Mouse (Mus musculus) MEL (cell line): ENCODE data around the gene Cd247. TPM values are rescaled to one million over a fixed set of nuclear protein-coding genes. Genes with fewer than 3 reads are reported as not detected.

Source experiments
- DNase-seq: peaks from one replicate; pipeline ENCODE4 v3.0.0; 2011; ENCODE audit warnings: low read depth, low spot score
- H3K27ac ChIP-seq: 2 replicates; pipeline ENCODE4 v1.5.1; 2012; ENCODE audit warnings: low read depth, mild to moderate bottlenecking, control low read depth, low read length, moderate library complexity; ENCODE audit not compliant: control insufficient read depth
- H3K27me3 ChIP-seq, 2 experiments: fragments of 150-350 bp in 1 of 2; sonication (generic) in 1 of 2; 2 replicates each; pipeline ENCODE4 v1.6.1; 2012; ENCODE audit warnings: low read length in 2 of 2, mild to moderate bottlenecking in 2 of 2, improper control_type of control experiment in 1 of 2, moderate library complexity in 1 of 2; ENCODE audit not compliant: insufficient read depth in 2 of 2, control insufficient read depth in 1 of 2
- H3K36me3 ChIP-seq, 2 experiments: 2 replicates each; pipeline ENCODE4 v1.6.1; 2012 to 2014; ENCODE audit warnings: low read length in 2 of 2, improper control_type of control experiment in 1 of 2, inconsistent platforms in 1 of 2, mild to moderate bottlenecking in 1 of 2; ENCODE audit not compliant: insufficient read depth in 2 of 2, control insufficient read depth in 1 of 2
- H3K4me1 ChIP-seq, 2 experiments: fragments of 150-350 bp in 1 of 2; sonication (generic) in 1 of 2; 2 replicates each; pipeline ENCODE4 v1.6.1; 2012; ENCODE audit warnings: low read length in 2 of 2, improper control_type of control experiment in 1 of 2, mild to moderate bottlenecking in 1 of 2; ENCODE audit not compliant: insufficient read depth in 2 of 2, control insufficient read depth in 1 of 2
- H3K4me3 ChIP-seq, 2 experiments: fragments of 150-350 bp in 1 of 2; sonication (generic) in 1 of 2; 2 replicates each; pipeline ENCODE4 v1.5.1; 2012; ENCODE audit warnings: low read depth in 2 of 2, low read length in 2 of 2, mild to moderate bottlenecking in 2 of 2, moderate library complexity in 2 of 2, control low read depth in 1 of 2, improper control_type of control experiment in 1 of 2; ENCODE audit not compliant: control insufficient read depth in 1 of 2, insufficient read depth in 1 of 2
- H3K79me2 ChIP-seq: 2 replicates; pipeline ENCODE4 v1.6.1; 2012; ENCODE audit warnings: mild to moderate bottlenecking, low read length, moderate library complexity; ENCODE audit not compliant: control insufficient read depth, poor library complexity, insufficient read depth
- H3K9ac ChIP-seq: 2 replicates; pipeline ENCODE4 v1.6.1; 2012; ENCODE audit warnings: low read depth, mild to moderate bottlenecking, control low read depth, low read length, moderate library complexity; ENCODE audit not compliant: control insufficient read depth, poor library complexity, severe bottlenecking
- H3K9me3 ChIP-seq: fragments of 150-350 bp; sonication (generic); replicated peaks from 2 replicates; pipeline ENCODE4 v1.6.1; 2012; ENCODE audit warnings: mild to moderate bottlenecking, low read length, improper control_type of control experiment, moderate library complexity; ENCODE audit not compliant: insufficient read depth
- BHLHE40 ChIP-seq: IDR thresholded peaks from 2 replicates; pipeline ENCODE4 v1.6.1; 2012; ENCODE audit warnings: low read depth, mild to moderate bottlenecking, inconsistent platforms, low read length, improper control_type of control experiment, borderline replicate concordance
- CHD2 ChIP-seq: IDR thresholded peaks from 2 replicates; pipeline ENCODE4 v1.6.1; 2011; ENCODE audit warnings: low read length, improper control_type of control experiment
- GABPA ChIP-seq: IDR thresholded peaks from 2 replicates; pipeline ENCODE4 v1.6.1; 2012; ENCODE audit warnings: low read depth, mild to moderate bottlenecking, inconsistent platforms, low read length, improper control_type of control experiment, moderate library complexity
- GATA1 ChIP-seq: IDR thresholded peaks from 2 replicates; pipeline ENCODE4 v1.6.1; 2011; ENCODE audit warnings: low read depth, low read length, improper control_type of control experiment
- KAT2A ChIP-seq: conservative IDR thresholded peaks from 2 replicates; pipeline ENCODE4 v1.6.1; 2012; ENCODE audit warnings: low read depth, low read length, improper control_type of control experiment, inconsistent platforms
- MAX ChIP-seq: IDR thresholded peaks from 2 replicates; pipeline ENCODE4 v1.6.1; 2011; ENCODE audit warnings: low read length, improper control_type of control experiment
- POLR2AphosphoS2 ChIP-seq: IDR thresholded peaks from 2 replicates; pipeline ENCODE4 v1.6.1; 2011; ENCODE audit warnings: low read length, improper control_type of control experiment
- POLR2AphosphoS5 ChIP-seq: IDR thresholded peaks from 2 replicates; pipeline ENCODE4 v1.6.1; 2012; ENCODE audit warnings: low read depth, borderline replicate concordance, mild to moderate bottlenecking, inconsistent platforms, low read length, moderate library complexity, mixed read lengths
- RAD21 ChIP-seq: IDR thresholded peaks from 2 replicates; pipeline ENCODE4 v1.6.1; 2011; ENCODE audit warnings: mild to moderate bottlenecking, low read depth, low read length, improper control_type of control experiment
- SIN3A ChIP-seq: IDR thresholded peaks from 2 replicates; pipeline ENCODE4 v1.6.1; 2012; ENCODE audit warnings: low read length, improper control_type of control experiment, inconsistent platforms
- TAL1 ChIP-seq: IDR thresholded peaks from 2 replicates; pipeline ENCODE4 v1.6.1; 2012; ENCODE audit warnings: mild to moderate bottlenecking, inconsistent platforms, low read length, moderate library complexity, mixed read lengths
- USF1 ChIP-seq: IDR thresholded peaks from 2 replicates; pipeline ENCODE4 v1.6.1; 2014; ENCODE audit warnings: low read depth, mild to moderate bottlenecking, inconsistent platforms, low read length, improper control_type of control experiment, moderate library complexity
- ZC3H11A ChIP-seq: IDR thresholded peaks from 2 replicates; pipeline ENCODE4 v1.6.1; 2012; ENCODE audit warnings: low read depth, mild to moderate bottlenecking, inconsistent platforms, low read length, improper control_type of control experiment
- ZKSCAN1 ChIP-seq: IDR thresholded peaks from 2 replicates; pipeline ENCODE4 v1.6.1; 2012; ENCODE audit warnings: low read depth, mild to moderate bottlenecking, inconsistent platforms, low read length, improper control_type of control experiment, moderate library complexity
- ZMIZ1 ChIP-seq: IDR thresholded peaks from 2 replicates; pipeline ENCODE4 v1.6.1; 2012; ENCODE audit warnings: low read depth, mild to moderate bottlenecking, inconsistent platforms, low read length, improper control_type of control experiment, moderate library complexity
- ZNF384 ChIP-seq: IDR thresholded peaks from 2 replicates; pipeline ENCODE4 v1.6.1; 2012; ENCODE audit warnings: low read depth, mild to moderate bottlenecking, inconsistent platforms, low read length, improper control_type of control experiment
- polyA plus RNA-seq, 2 experiments: library from polyadenylated mRNA; stranded (reverse) in 1 of 2; unstranded in 1 of 2; fragments of >175 nt in 1 of 2; fragments of >200 nt in 1 of 2; gene quantifications; 2 replicates each; pipeline versions ENCODE4 v1.2.1 to v1.2.4; 2012; ENCODE audit warnings: low replicate concordance in 2 of 2, low read depth in 1 of 2; ENCODE audit not compliant: insufficient read length in 2 of 2, insufficient read depth in 1 of 2, missing spikeins in 1 of 2
- total RNA-seq: library from RNA; depleted of rRNA; stranded (reverse); fragments of 300-350 nt; gene quantifications from 2 replicates; pipeline ENCODE4 v1.2.3, GENCODE M21; 2012

Gene Cd247
- total and polyA plus RNA-seq, 3 experiments = 1.3 to 1.7 TPM; not detected in 1

DNA sequence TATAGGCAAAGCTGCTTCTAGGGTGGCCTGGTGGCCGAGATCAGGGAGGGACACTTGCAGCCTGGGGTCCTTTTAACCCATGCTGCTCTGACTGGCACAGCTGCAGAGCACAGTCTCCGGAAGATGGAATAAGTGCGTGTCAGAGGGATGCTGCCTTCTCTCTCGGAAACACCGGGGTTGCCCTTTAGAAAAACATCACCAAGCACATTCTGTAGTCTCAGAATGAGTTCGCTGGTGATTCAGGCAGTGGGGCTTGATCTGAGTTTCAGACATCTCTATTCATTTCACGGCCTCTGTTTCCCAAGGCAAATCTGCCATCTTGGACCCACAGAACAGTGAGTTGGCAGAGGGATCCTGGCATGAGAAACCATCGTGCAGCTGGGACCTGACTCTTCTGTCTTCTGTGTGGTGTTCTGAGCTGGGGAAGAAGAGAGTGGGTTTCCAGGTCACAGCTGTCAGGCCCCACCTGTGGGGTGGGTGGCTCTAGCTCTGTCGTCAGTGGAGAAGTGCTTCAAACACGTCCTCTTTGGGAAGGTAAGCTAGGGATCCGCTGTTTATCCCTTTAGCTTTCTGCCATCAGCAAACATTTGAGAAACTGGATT is 13.3 kb downstream of the Cd247 start:
- Histone ChIP-seq H3K27ac (no peak overlapping the region), H3K4me1 (no peaks in the 10 kb centered on the region), H3K79me2 (no peaks in the 10 kb centered on the region), H3K9me3 (no peaks in the 10 kb centered on the region), H3K27me3 (no peaks in the 10 kb centered on the region; a peak in 1 of 4 replicates), H3K36me3 (no peaks in the 10 kb centered on the region), H3K4me3 (no peak overlapping the region)
- no peak for DNase-seq
- TF ChIP-seq GATA1 (no peak), GABPA (no peak), POLR2AphosphoS2 (no peak), ZNF384 (no peak), CHD2 (no peak), RAD21 (no peak), MAX (no peak), TAL1 (no peak), SIN3A (no peak), USF1 (no peak), POLR2AphosphoS5 (no peak), ZMIZ1 (no peak)
- TF ChIP-seq, all 39 proteins: peak for 0
- H3K9ac ChIP-seq = no peak overlapping the region

DNA sequence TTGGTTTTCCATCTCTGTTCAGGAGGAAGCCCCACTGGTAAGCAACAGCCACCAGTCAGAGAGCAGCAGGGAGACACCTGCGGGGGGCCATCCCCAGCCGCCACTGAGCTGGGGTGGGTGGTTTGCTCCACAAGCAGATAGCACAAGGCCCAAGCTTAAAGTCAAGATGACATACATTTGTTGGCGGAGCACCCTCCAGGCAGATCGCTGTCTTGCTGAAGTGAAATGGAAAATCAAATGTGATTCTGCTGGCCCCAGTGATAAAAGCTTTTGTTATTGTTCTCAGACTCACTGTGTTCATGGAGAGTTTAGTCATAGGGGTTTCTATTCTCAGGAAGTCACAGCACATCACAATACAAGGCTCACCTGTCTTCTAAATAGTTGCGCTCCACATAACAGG is 14.6 kb downstream of the Cd247 start:
- Histone ChIP-seq H3K27ac (no peak overlapping the region), H3K9me3 (no peaks in the 10 kb centered on the region), H3K27me3 (no peaks in the 10 kb centered on the region; a peak in 1 of 4 replicates), H3K9ac (no peak overlapping the region)
- DNase-seq = no peak
- TF ChIP-seq KAT2A = no peak
- no peak for TF ChIP-seq GATA1
- TF ChIP-seq GABPA = no peak
- no peak for TF ChIP-seq SIN3A
- TF ChIP-seq BHLHE40 = no peak
- no peak for TF ChIP-seq ZC3H11A
- TF ChIP-seq POLR2AphosphoS5 = no peak
- no peak for TF ChIP-seq CHD2
- no peak for TF ChIP-seq ZKSCAN1
- TF ChIP-seq POLR2AphosphoS2 = no peak
- TF ChIP-seq, all 39 proteins: peak for 0
- Histone ChIP-seq H3K4me1 (no peaks in the 10 kb centered on the region), H3K4me3 (no peak overlapping the region), H3K36me3 (no peaks in the 10 kb centered on the region), H3K79me2 (no peaks in the 10 kb centered on the region)
